Mouse (Mus musculus): ENCODE data around the gene Map1lc3a. TPM values are rescaled to one million over a fixed set of nuclear protein-coding genes. Genes with fewer than 3 reads are reported as not detected.
A peak's percentile ranks its signal among the peaks of the same experiment; 100 is the strongest.

The Map1lc3a gene
- polyA plus RNA-seq (2011; ENCODE audit: insufficient read length, low read depth, missing spikeins): 134 and 137 TPM in 2 replicates

DNA sequence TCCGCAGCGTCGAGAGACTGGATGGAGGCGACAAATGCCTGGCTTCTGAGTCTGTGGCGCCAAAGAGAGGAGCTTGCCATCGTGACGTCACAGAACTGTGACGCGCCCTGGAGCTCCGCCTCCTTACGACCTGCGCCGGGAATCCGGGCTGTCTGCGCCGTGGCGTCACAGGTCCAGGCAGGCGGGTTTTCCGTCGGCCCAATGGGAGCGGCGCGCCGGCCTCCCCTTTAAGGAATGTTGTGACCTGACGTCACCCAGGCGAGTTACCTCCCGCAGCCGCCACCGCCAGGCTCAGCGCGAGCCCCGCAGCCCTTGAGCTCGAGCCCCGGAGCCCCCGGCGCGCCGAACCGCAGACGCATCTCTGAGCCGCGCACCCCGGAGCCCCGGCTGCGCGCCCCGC, at the start of gene Map1lc3a:
Map1lc3a (plus strand) TSS at position 103 of the 400 bp plus-strand sequence.
- Histone ChIP-seq H3K4me3 (ENCODE audit: insufficient read depth, low read length) (peak within 1 kb of the TSS; percentile 66), H3K4me1 (ENCODE audit: control insufficient read depth, insufficient read depth, low read length) (no peaks in the 10 kb centered on the region), H3K27ac (ENCODE audit: insufficient read depth, low read length) (peak within 1 kb of the TSS; percentile 50)
- TF ChIP-seq POLR2A (IDR thresholded peaks at IDR 0.05; ENCODE audit: low read depth, low read length): no peak; the same call in none of the 2 replicates
- no peak for TF ChIP-seq CTCF (IDR thresholded peaks at IDR 0.05; ENCODE audit: borderline replicate concordance, insufficient read depth, low read length)

DNA sequence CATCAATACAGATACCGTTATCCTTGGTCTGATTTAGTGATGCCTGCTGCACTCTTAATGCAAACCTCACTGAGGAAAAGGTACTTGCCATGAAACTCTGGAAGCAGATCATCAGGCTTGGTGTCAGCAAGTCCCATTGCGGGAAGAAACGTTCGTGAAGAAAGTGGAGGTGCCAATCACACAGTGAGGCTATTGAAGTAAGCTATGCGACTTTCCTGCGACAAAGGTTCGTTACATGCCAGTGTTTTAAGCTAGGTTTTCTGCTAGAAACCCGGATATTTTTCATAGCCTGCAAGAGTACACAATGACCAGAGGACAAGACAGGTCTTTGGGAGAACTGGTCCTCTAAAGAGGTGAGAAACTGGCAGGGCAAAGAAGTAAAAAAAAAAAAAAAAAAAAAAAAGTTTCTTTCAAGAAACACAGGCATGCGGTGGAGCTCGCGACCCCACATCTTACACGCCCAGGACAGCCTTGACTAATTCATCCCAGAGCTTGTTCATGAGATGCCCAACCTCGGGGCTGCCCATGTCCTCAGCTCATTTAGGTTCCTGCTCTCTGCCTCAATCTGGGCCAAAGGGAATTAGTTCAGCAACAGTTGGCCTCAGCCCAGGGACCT, 40.2 kb upstream of the Map1lc3a start:
- peak overlapping the region; percentile 78 for H3K27ac ChIP-seq (ENCODE audit: insufficient read depth, low read length)
- peak overlapping the region; percentile 55 for H3K4me3 ChIP-seq (ENCODE audit: insufficient read depth, low read length)
- no peaks in the 10 kb centered on the region; the same call in 1 of the 2 replicates for H3K4me1 ChIP-seq (ENCODE audit: control insufficient read depth, insufficient read depth, low read length)
- TF ChIP-seq POLR2A (IDR thresholded peaks at IDR 0.05; ENCODE audit: low read depth, low read length): no peak; the same call in 1 of the 2 replicates
- TF ChIP-seq CTCF (IDR thresholded peaks at IDR 0.05; ENCODE audit: borderline replicate concordance, insufficient read depth, low read length): no peak

DNA sequence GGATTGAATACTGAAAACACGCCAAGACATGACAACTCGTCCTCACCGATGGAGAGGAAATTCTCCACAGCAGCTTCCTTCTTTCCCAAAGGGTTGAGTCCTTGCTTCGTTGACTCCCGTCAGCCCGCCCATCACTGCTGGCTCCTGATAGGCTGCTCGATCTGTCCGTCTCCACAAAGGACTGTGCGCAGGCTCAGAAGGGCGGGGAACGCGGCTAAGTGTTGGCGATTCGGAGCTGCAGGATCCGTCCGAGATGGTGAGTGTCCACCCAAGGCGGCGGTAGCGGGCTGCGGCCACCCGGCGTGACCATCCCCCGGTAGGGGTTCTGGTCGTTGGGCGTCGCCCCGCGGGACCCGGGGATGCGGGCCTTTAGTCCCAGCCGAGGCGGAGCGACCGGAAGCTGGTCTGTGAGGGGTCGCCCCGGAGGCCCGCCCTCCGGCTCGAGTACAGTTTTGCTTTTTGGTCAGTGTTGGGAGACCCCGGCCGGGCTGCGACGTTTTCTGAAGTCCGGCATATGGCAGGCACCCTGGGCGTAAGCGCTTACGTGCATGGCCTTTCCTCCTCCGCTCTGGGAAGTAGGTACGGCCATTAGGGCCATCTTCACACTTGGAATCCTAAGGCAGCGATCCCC, 39.6 kb upstream of the Map1lc3a start, which contains the start of gene Dynlrb1:
Dynlrb1 (plus strand) TSS at position 172 of the 631 bp plus-strand sequence.
- peak within 1 kb of the TSS; percentile 78 for H3K27ac ChIP-seq (ENCODE audit: insufficient read depth, low read length)
- H3K4me3 ChIP-seq (ENCODE audit: insufficient read depth, low read length): peak within 1 kb of the TSS; percentile 90
- H3K4me1 ChIP-seq (ENCODE audit: control insufficient read depth, insufficient read depth, low read length): no peaks in the 10 kb centered on the region; the same call in 1 of the 2 replicates
- TF ChIP-seq POLR2A (IDR thresholded peaks at IDR 0.05; ENCODE audit: low read depth, low read length) (peak; percentile 89), CTCF (IDR thresholded peaks at IDR 0.05; ENCODE audit: borderline replicate concordance, insufficient read depth, low read length) (no peak)

DNA sequence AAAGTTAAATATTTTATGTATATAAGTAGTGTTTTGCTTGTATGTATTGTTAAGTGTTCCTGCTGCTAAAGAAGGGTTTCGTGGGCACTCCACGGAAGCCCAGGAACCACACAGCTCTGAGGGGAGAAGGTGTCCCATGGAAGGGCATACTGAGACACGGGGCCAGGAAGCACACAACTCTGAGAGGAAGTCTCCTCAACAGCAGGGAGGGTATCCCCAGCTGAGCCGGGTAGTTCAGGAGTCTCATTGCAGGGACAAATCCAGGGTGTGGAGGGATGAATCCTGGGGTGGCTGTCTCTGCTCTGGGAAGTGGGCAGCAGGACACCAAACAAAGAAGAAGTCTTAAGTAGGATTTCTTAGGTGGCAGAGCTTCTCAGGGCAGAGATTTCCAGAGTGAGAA, 38.8 kb upstream of the Map1lc3a start:
- Histone ChIP-seq H3K4me3 (ENCODE audit: insufficient read depth, low read length) (peak overlapping the region; percentile 90), H3K4me1 (ENCODE audit: control insufficient read depth, insufficient read depth, low read length) (no peaks in the 10 kb centered on the region; the same call in 1 of the 2 replicates), H3K27ac (ENCODE audit: insufficient read depth, low read length) (no peak overlapping the region; the same call in 1 of the 2 replicates)
- TF ChIP-seq POLR2A (IDR thresholded peaks at IDR 0.05; ENCODE audit: low read depth, low read length) (no peak; the same call in none of the 2 replicates), CTCF (IDR thresholded peaks at IDR 0.05; ENCODE audit: borderline replicate concordance, insufficient read depth, low read length) (no peak)

DNA sequence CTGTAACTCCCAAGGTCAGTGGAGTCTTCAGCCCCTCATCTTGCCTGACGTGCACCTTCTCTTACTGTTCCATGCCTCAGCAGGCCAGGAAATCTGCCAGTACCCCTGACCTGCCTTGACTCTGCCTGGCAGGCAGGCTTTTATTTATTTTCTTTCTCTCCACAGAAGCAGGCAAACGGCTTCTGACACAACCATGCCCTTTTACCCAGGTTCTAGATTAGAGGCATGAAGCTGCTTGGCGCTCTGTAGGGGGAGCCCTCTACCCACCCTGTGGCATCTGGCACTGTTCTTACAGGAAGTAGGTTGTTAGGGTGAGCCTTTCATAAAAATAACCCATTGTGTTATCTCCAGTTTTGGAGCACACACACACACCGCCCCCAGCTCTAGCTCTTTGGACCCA, 35.2 kb upstream of the Map1lc3a start:
- H3K4me3 ChIP-seq (ENCODE audit: insufficient read depth, low read length): no peak overlapping the region
- peak overlapping the region; percentile 90; the same call in 1 of the 2 replicates for H3K27ac ChIP-seq (ENCODE audit: insufficient read depth, low read length)
- H3K4me1 ChIP-seq (ENCODE audit: control insufficient read depth, insufficient read depth, low read length): peaks cover 6% of the 10 kb centered on the region
- TF ChIP-seq POLR2A (IDR thresholded peaks at IDR 0.05; ENCODE audit: low read depth, low read length) (no peak), CTCF (IDR thresholded peaks at IDR 0.05; ENCODE audit: borderline replicate concordance, insufficient read depth, low read length) (no peak)

DNA sequence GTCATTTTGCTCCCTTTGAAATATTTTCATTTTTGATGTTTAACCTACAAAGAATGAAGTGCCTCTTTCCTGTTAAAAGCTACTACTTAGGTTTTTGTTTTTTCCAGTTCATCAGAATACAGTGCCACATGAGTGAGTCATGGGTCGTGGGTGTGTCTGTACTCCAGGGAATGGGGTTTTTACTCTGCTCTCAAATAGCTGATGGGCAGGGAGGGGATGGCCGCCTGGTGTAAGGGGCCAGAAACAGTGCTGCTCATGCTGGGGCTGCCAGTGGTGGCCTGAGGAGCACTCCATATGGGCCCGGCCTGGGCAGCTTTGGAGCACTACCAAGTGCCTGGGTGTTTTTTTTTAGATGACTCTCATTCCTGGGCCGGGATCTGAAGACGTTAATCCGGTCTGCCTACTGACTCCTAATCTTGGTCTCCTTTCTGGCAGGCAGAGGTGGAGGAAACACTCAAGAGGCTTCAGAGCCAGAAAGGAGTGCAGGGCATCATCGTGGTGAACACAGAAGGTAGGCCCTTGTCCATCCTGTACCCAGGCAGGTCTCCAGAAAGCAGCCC, 33.7 kb upstream of the Map1lc3a start:
- TF ChIP-seq POLR2A (IDR thresholded peaks at IDR 0.05; ENCODE audit: low read depth, low read length) (no peak; the same call in 1 of the 2 replicates), CTCF (IDR thresholded peaks at IDR 0.05; ENCODE audit: borderline replicate concordance, insufficient read depth, low read length) (no peak)
- Histone ChIP-seq H3K4me3 (ENCODE audit: insufficient read depth, low read length) (no peak overlapping the region), H3K27ac (ENCODE audit: insufficient read depth, low read length) (peak overlapping the region; percentile 90), H3K4me1 (ENCODE audit: control insufficient read depth, insufficient read depth, low read length) (peaks cover 6% of the 10 kb centered on the region)

DNA sequence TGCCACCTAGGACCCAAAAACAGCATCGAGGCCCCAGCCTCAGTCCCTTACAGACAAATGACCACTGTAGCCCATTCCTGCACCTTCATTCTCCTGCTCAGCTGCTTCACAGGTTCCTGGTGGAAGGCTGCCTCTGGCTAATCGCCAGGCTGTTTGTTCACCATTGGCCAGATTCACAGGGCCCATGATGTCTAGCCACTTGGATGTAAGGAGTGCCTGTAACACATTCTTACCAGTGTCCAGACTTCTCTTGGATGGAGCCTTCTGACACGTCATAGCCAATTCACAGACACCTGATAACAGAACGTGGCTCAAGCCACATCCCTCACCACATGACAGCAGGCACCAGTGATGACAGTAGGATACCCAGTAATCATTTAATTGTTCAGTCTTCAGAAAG, 29.9 kb upstream of the Map1lc3a start:
- Histone ChIP-seq H3K27ac (ENCODE audit: insufficient read depth, low read length) (no peak overlapping the region), H3K4me3 (ENCODE audit: insufficient read depth, low read length) (no peak overlapping the region), H3K4me1 (ENCODE audit: control insufficient read depth, insufficient read depth, low read length) (peaks cover 11% of the 10 kb centered on the region)
- TF ChIP-seq POLR2A (IDR thresholded peaks at IDR 0.05; ENCODE audit: low read depth, low read length): no peak
- TF ChIP-seq CTCF (IDR thresholded peaks at IDR 0.05; ENCODE audit: borderline replicate concordance, insufficient read depth, low read length): no peak

DNA sequence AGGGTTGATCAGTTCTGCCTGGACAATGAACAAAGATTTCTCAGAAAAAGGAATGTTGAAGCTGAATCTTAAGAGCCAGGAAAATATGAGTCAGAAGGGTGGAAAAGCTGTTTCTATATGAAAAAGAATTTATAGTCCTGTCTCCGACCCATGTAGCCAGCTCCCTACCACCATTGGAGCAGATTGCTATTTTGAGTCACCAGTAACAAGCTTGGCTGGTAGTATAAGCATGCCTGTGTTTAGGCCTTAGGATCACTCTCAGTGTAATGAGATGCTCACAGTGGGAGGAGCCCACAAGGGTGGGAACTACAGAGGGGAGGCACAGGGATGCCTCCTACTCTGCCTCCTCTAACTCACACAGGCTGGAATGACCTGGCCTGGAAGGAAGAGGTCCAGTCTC, 27.9 kb upstream of the Map1lc3a start:
- TF ChIP-seq POLR2A (IDR thresholded peaks at IDR 0.05; ENCODE audit: low read depth, low read length): peak; percentile 72
- no peak for TF ChIP-seq CTCF (IDR thresholded peaks at IDR 0.05; ENCODE audit: borderline replicate concordance, insufficient read depth, low read length)
- Histone ChIP-seq H3K4me3 (ENCODE audit: insufficient read depth, low read length) (no peak overlapping the region), H3K4me1 (ENCODE audit: control insufficient read depth, insufficient read depth, low read length) (peaks cover 5% of the 10 kb centered on the region), H3K27ac (ENCODE audit: insufficient read depth, low read length) (peak overlapping the region; percentile 98)

DNA sequence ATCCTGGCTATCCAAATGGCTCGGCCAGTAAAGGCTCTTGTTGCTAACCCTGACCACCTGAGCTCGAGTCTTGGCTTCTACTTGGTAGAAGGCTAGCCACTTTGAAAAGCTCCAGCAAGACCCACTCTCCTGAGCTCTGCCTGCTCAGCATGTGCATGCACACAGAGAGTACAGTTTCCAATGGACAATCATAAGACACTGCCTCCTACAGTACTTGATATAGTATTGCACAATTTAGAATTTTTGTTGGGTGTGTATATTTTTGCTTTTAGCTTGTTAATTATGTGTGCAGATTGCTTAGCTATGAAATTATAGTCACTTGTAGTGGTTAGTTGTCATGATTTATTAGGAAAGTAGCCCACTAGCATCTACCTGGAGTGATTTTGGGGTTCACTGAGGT, 27.4 kb upstream of the Map1lc3a start:
- no peak overlapping the region for H3K4me3 ChIP-seq (ENCODE audit: insufficient read depth, low read length)
- peak overlapping the region; percentile 90 for H3K27ac ChIP-seq (ENCODE audit: insufficient read depth, low read length)
- peaks cover 5% of the 10 kb centered on the region for H3K4me1 ChIP-seq (ENCODE audit: control insufficient read depth, insufficient read depth, low read length)
- no peak for TF ChIP-seq CTCF (IDR thresholded peaks at IDR 0.05; ENCODE audit: borderline replicate concordance, insufficient read depth, low read length)
- TF ChIP-seq POLR2A (IDR thresholded peaks at IDR 0.05; ENCODE audit: low read depth, low read length): no peak

Measured in embryonic fibroblast, embryonic 13.5 days (primary cell).